12 mouse cellular contexts compared by ENCODE assay signal in genomic region chr10:86149029-86149818, GRCm38 (mm10).
DNase-seq lines count a peak whose midpoint lies in the region; ATAC-seq and TF ChIP-seq lines count a peak whose summit lies in the region.
"Had no signal": no experiment of that assay in that cellular context is flagged by ENCODE, and none has a peak within 500 bp of the region (broad histone marks: within the 10 kb centered on the region; RNA-seq: fewer than 3 reads in every experiment).

No protein-coding gene starts in this region.

- ATAC-seq in hindbrain, embryonic 15.5 days (ENCODE audit: low FRiP score, low read depth): peak; percentile 58
- ATAC-seq in hindbrain, embryonic 11.5 days (ENCODE audit: low FRiP score): no peak
- ATAC-seq in midbrain, embryonic 16.5 days: 0 out of 2 replicates have a peak, but pooled peaks have one; percentile 30
- ATAC-seq in stomach, postnatal 0 days (ENCODE audit: low FRiP score, low TSS enrichment): peak; percentile 45; the same call in 1 of the 2 replicates
- ATAC-seq: liver, embryonic 12.5 days had no signal

- no peak overlapping the region for H3K4me3 ChIP-seq in hindbrain, embryonic 15.5 days
- no peak overlapping the region for H3K4me3 ChIP-seq in hindbrain, embryonic 11.5 days (ENCODE audit: low read depth, low read length)
- no peak overlapping the region for H3K4me3 ChIP-seq in midbrain, embryonic 16.5 days (ENCODE audit: low read depth, low read length)
- H3K4me3 ChIP-seq in midbrain, embryonic 10.5 days: no peak overlapping the region
- H3K4me3 ChIP-seq in limb, embryonic 10.5 days: no peak overlapping the region
- H3K4me3 ChIP-seq in stomach, postnatal 0 days (ENCODE audit: low read depth, low read length): no peak overlapping the region
- H3K4me3 ChIP-seq: gastrocnemius, adult 2 months; liver, embryonic 12.5 days had no signal

- no peak for TF ChIP-seq EP300 in stomach, postnatal 0 days (optimal IDR thresholded peaks at IDR 0.05)

- H3K36me3 ChIP-seq in hindbrain, embryonic 15.5 days: no peaks in the 10 kb centered on the region
- H3K36me3 ChIP-seq in hindbrain, embryonic 11.5 days (ENCODE audit: control insufficient read depth, insufficient read depth, low read length): no peaks in the 10 kb centered on the region
- no peaks in the 10 kb centered on the region for H3K36me3 ChIP-seq in midbrain, embryonic 16.5 days (ENCODE audit: control insufficient read depth, insufficient read depth, low read length)
- no peaks in the 10 kb centered on the region for H3K36me3 ChIP-seq in midbrain, embryonic 10.5 days
- H3K36me3 ChIP-seq in limb, embryonic 10.5 days: no peaks in the 10 kb centered on the region
- no peaks in the 10 kb centered on the region for H3K36me3 ChIP-seq in stomach, postnatal 0 days (ENCODE audit: control insufficient read depth, insufficient read depth, low read length)
- H3K36me3 ChIP-seq: liver, embryonic 12.5 days had no signal

- H3K9me3 ChIP-seq in hindbrain, embryonic 15.5 days: no peaks in the 10 kb centered on the region
- H3K9me3 ChIP-seq in hindbrain, embryonic 11.5 days (ENCODE audit: control insufficient read depth, low read length): no peaks in the 10 kb centered on the region
- no peaks in the 10 kb centered on the region for H3K9me3 ChIP-seq in midbrain, embryonic 16.5 days (replicated peaks; ENCODE audit: control insufficient read depth, low read length, poor library complexity, severe bottlenecking)
- no peaks in the 10 kb centered on the region for H3K9me3 ChIP-seq in midbrain, embryonic 10.5 days (replicated peaks)
- no peaks in the 10 kb centered on the region for H3K9me3 ChIP-seq in limb, embryonic 10.5 days (replicated peaks)
- H3K9me3 ChIP-seq in stomach, postnatal 0 days (ENCODE audit: control insufficient read depth, low read length): no peaks in the 10 kb centered on the region
- H3K9me3 ChIP-seq: liver, embryonic 12.5 days had no signal

- no peak overlapping the region for H3K9ac ChIP-seq in hindbrain, embryonic 15.5 days
- no peak overlapping the region for H3K9ac ChIP-seq in hindbrain, embryonic 11.5 days (ENCODE audit: low read depth, low read length)
- no peak overlapping the region for H3K9ac ChIP-seq in midbrain, embryonic 16.5 days (ENCODE audit: low read depth, low read length)
- no peak overlapping the region for H3K9ac ChIP-seq in stomach, postnatal 0 days (ENCODE audit: low read length)
- H3K9ac ChIP-seq: liver, embryonic 12.5 days had no signal

- TF ChIP-seq CTCF in stomach, postnatal 0 days (IDR thresholded peaks at IDR 0.05; ENCODE audit: low read depth): no peak

- no peak overlapping the region for H3K4me2 ChIP-seq in hindbrain, embryonic 15.5 days
- no peak overlapping the region for H3K4me2 ChIP-seq in hindbrain, embryonic 11.5 days (replicated peaks; ENCODE audit: low read depth, low read length)
- no peak overlapping the region for H3K4me2 ChIP-seq in midbrain, embryonic 16.5 days (ENCODE audit: low read length)
- no peak overlapping the region for H3K4me2 ChIP-seq in stomach, postnatal 0 days (replicated peaks; ENCODE audit: low read depth)
- H3K4me2 ChIP-seq: liver, embryonic 12.5 days had no signal

- DNase-seq in hindbrain, embryonic 11.5 days (ENCODE audit: low spot score): no peak
- DNase-seq in midbrain, embryonic 10.5 days (ENCODE audit: low spot score): no peak
- no peak for DNase-seq in limb, embryonic 10.5 days (ENCODE audit: low spot score)
- no peak for DNase-seq in stomach, postnatal 0 days (ENCODE audit: low spot score)
- DNase-seq in embryo, embryonic 11 days: no peak
- DNase-seq: adrenal gland, adult 8-10 months; gastrocnemius, adult 2 months; heart, postnatal 36 days; right cerebral cortex, postnatal 4 days had no signal

- H3K27me3 ChIP-seq in hindbrain, embryonic 15.5 days: no peaks in the 10 kb centered on the region
- H3K27me3 ChIP-seq in hindbrain, embryonic 11.5 days (ENCODE audit: control insufficient read depth, insufficient read depth, low read length): no peaks in the 10 kb centered on the region
- no peaks in the 10 kb centered on the region for H3K27me3 ChIP-seq in midbrain, embryonic 16.5 days (ENCODE audit: control insufficient read depth, insufficient read depth, low read depth, low read length)
- no peaks in the 10 kb centered on the region for H3K27me3 ChIP-seq in midbrain, embryonic 10.5 days (ENCODE audit: low read depth, poor library complexity, severe bottlenecking)
- H3K27me3 ChIP-seq in limb, embryonic 10.5 days (ENCODE audit: low read depth, poor library complexity, severe bottlenecking): no peaks in the 10 kb centered on the region
- H3K27me3 ChIP-seq in stomach, postnatal 0 days (ENCODE audit: control insufficient read depth, insufficient read depth, low read length): no peaks in the 10 kb centered on the region
- H3K27me3 ChIP-seq: liver, embryonic 12.5 days had no signal

- H3K4me1 ChIP-seq in hindbrain, embryonic 15.5 days (replicated peaks): peaks cover 8% of the 10 kb centered on the region; the same call in 1 of the 2 replicates
- no peaks in the 10 kb centered on the region for H3K4me1 ChIP-seq in hindbrain, embryonic 11.5 days (replicated peaks; ENCODE audit: control insufficient read depth, insufficient read depth, low read length)
- H3K4me1 ChIP-seq in midbrain, embryonic 16.5 days (ENCODE audit: control insufficient read depth, insufficient read depth, low read length): no peaks in the 10 kb centered on the region
- H3K4me1 ChIP-seq in midbrain, embryonic 10.5 days: peaks cover 11% of the 10 kb centered on the region
- peaks cover 21% of the 10 kb centered on the region for H3K4me1 ChIP-seq in limb, embryonic 10.5 days
- H3K4me1 ChIP-seq in stomach, postnatal 0 days (replicated peaks; ENCODE audit: control insufficient read depth, insufficient read depth): no peaks in the 10 kb centered on the region
- H3K4me1 ChIP-seq: liver, embryonic 12.5 days had no signal

- H3K27ac ChIP-seq in hindbrain, embryonic 15.5 days (replicated peaks): peak overlapping the region; percentile 30; the same call in 1 of the 2 replicates
- no peak overlapping the region for H3K27ac ChIP-seq in hindbrain, embryonic 11.5 days (ENCODE audit: low read depth, low read length)
- H3K27ac ChIP-seq in midbrain, embryonic 16.5 days (ENCODE audit: low read length): no peak overlapping the region
- no peak overlapping the region for H3K27ac ChIP-seq in midbrain, embryonic 10.5 days (replicated peaks)
- H3K27ac ChIP-seq in limb, embryonic 10.5 days: peak overlapping the region; percentile 56; the same call in 1 of the 2 replicates
- H3K27ac ChIP-seq in stomach, postnatal 0 days (replicated peaks): no peak overlapping the region
- H3K27ac ChIP-seq: gastrocnemius, adult 2 months; liver, embryonic 12.5 days had no signal

- WGBS in hindbrain, embryonic 15.5 days: 64% methylated on average over 3 of the region's 3 CpGs
- WGBS in hindbrain, embryonic 11.5 days: 85% methylated on average over 3 of the region's 3 CpGs
- WGBS in midbrain, embryonic 16.5 days: 65% methylated on average over 3 of the region's 3 CpGs
- 87% methylated on average over 3 of the region's 3 CpGs for WGBS in midbrain, embryonic 10.5 days
- 73% methylated on average over 3 of the region's 3 CpGs for WGBS in limb, embryonic 10.5 days
- WGBS in stomach, postnatal 0 days: 51% methylated on average over 3 of the region's 3 CpGs

Comparison
In these comparisons a context has a peak if more than half of its experiments do, and no peak if none do; other contexts are left out.
1. H3K27ac ChIP-seq: peak in hindbrain, embryonic 15.5 days (single experiment) and limb, embryonic 10.5 days (single experiment); none in hindbrain, embryonic 11.5 days (single experiment), midbrain, embryonic 16.5 days (single experiment), midbrain, embryonic 10.5 days (single experiment) and stomach, postnatal 0 days (single experiment).